Comparison of ENCODE assay signal across 8 mouse cellular contexts in genomic region chr11:117315309-117315708, GRCm38 (mm10).
DNase-seq lines count a peak whose midpoint lies in the region; TF ChIP-seq lines count a peak whose summit lies in the region.

No protein-coding gene starts in this region.

- peaks cover 65% of the 10 kb centered on the region for H3K4me1 ChIP-seq in lung, adult 2 months (ENCODE audit: control insufficient read depth, insufficient read depth, low read length)
- peaks cover 97% of the 10 kb centered on the region for H3K4me1 ChIP-seq in heart, embryonic 10.5 days

- 53% methylated on average over 11 of the region's 11 CpGs for WGBS in lung, adult 2 months
- 79% methylated on average over 11 of the region's 11 CpGs for WGBS in heart, embryonic 10.5 days

- H3K36me3 ChIP-seq in heart, embryonic 10.5 days = no peaks in the 10 kb centered on the region

- H3K27ac ChIP-seq in heart, embryonic 10.5 days = peak overlapping the region; percentile 68

- no peaks in the 10 kb centered on the region for H3K27me3 ChIP-seq in heart, embryonic 10.5 days (ENCODE audit: insufficient read depth, poor library complexity, severe bottlenecking)

- TF ChIP-seq POLR2A in lung, adult 2 months (IDR thresholded peaks at IDR 0.05; ENCODE audit: borderline replicate concordance, extremely low read depth, low read depth, low read length) = no peak

- peak; percentile 65 to 68 for DNase-seq in lung, adult 18-20 months
- no peak for DNase-seq in lung, adult 2 months
- DNase-seq in adrenal gland, postnatal 10 days = peak; percentile 84
- no peak for DNase-seq in heart, embryonic 10.5 days (ENCODE audit: low spot score)
- peak; percentile 69 to 72 for DNase-seq in kidney, postnatal 25 days
- no peak for DNase-seq in thymus, adult 18-20 months
- DNase-seq in frontal cortex, postnatal 25 days (ENCODE audit: low spot score in 2 of 2) = no peak
- DNase-seq in yolk sac, embryonic 10.5 days (ENCODE audit: low spot score) = no peak

- no peak overlapping the region for H3K4me3 ChIP-seq in lung, adult 2 months (replicated peaks; ENCODE audit: extremely low read depth, low read depth, low read length)
- no peak overlapping the region for H3K4me3 ChIP-seq in heart, embryonic 10.5 days

- H3K9me3 ChIP-seq in heart, embryonic 10.5 days = no peaks in the 10 kb centered on the region

- TF ChIP-seq CTCF in lung, adult 2 months (IDR thresholded peaks at IDR 0.05; ENCODE audit: insufficient read depth, low read length) = no peak

Comparison
In these comparisons a context has a peak if more than half of its experiments do, and no peak if none do; other contexts are left out.
1. DNase-seq: peak in lung, adult 18-20 months (2 of 2), adrenal gland, postnatal 10 days (single experiment) and kidney, postnatal 25 days (2 of 2); none in lung, adult 2 months (single experiment), heart, embryonic 10.5 days (single experiment), thymus, adult 18-20 months (0 of 2), frontal cortex, postnatal 25 days (0 of 2) and yolk sac, embryonic 10.5 days (single experiment).